Mouse (Mus musculus): ENCODE measurements around the gene Gstm2. TPM values are rescaled to one million over a fixed set of nuclear protein-coding genes. Genes with fewer than 3 reads are reported as not detected.
A peak's percentile ranks its signal among the peaks of the same experiment; 100 is the strongest.
"Not testable (repeated sequence)": the region's sequence is repeated elsewhere in the genome, so short reads cannot be mapped to it uniquely, and the experiment has no call there.

Gene Gstm2
- polyA plus RNA-seq, 1 experiment = not detected

DNA sequence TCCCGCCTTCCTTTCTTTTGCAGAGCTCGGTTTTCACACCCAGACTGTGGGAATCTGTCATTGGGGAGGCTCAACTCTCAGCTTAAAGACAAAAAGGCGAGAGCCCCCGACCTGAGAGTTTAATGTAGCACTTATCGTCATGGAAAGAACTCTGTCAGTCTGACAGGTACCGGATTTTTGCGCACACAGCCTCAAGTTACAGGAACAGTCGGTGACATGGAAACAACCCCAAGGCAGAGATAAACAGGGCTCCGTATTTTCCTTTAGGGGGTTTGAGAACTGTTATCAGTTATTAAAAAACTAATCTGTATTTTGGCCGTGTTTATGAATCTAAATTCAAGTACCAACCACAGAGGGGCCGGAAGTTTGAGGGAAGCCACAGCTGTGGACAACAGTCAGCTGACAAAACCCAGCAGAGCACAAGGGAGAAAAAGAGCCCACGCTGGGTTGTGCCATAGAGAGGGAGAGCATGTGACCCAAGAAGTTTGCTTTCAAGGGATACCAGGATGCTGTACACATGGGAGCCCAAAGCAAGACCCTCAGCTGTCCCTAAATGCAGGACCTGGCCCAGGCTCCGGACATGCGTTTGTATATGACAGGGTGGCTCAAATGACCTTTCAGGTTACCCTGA is 32.1 kb upstream of the Gstm2 start:
- Histone ChIP-seq H3K27me3 (ENCODE audit: control insufficient read depth) (peaks cover 5% of the 10 kb centered on the region), H3K4me3 (replicated peaks) (peak overlapping the region; percentile 47), H3K9me3 (ENCODE audit: control insufficient read depth, low read length) (no peaks in the 10 kb centered on the region), H3K4me1 (ENCODE audit: control insufficient read depth) (peaks cover 16% of the 10 kb centered on the region), H3K36me3 (ENCODE audit: control insufficient read depth) (no peaks in the 10 kb centered on the region; the same call in 1 of the 2 replicates)
- TF ChIP-seq TAL1 (IDR thresholded peaks at IDR 0.05; ENCODE audit: low read length) (no peak), GATA1 (IDR thresholded peaks at IDR 0.05; ENCODE audit: low read length) (no peak)

DNA sequence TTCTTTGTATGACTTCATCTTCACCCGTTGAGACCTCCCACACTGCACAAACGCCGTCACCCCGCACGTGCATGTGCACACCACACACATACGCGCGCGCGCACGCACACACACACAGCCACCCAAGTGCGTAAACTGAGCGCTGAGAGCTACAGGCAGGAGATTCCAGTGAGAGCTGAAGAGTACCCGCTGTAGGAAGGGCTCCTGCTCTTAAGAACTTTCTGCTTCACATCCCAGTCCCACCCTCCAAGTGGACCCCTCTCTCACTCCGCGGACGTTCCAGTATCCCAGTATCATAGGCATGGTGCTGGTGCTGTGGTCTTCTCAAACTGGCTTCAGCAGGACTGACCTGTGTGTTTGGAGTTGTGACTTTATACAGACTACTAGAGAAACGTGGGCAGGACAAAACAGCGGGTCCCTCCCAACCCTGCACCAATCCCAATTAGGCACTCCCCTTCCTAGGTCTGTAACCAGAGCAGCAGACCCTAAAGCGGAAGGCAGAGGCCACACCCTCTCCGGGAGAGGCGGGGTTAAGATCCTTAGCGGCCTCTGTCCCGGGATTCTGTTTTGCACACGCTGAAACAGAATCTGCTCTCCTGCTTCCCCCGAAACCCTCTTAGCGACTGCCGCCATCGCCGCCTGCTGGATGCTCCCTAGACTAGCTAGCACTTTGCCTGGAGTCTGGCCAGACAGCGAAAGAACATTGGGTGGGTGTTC is 31.4 kb upstream of the Gstm2 start, which contains the start of gene Gstm1:
TSS of gene Gstm1 (minus strand) at position 501 of the 717 bp plus-strand sequence.
- Histone ChIP-seq H3K27me3 (ENCODE audit: control insufficient read depth) (peaks cover 5% of the 10 kb centered on the region), H3K36me3 (ENCODE audit: control insufficient read depth) (no peaks in the 10 kb centered on the region; the same call in 1 of the 2 replicates), H3K4me1 (ENCODE audit: control insufficient read depth) (peaks cover 16% of the 10 kb centered on the region), H3K9me3 (ENCODE audit: control insufficient read depth, low read length) (no peaks in the 10 kb centered on the region), H3K4me3 (replicated peaks) (peak within 1 kb of the TSS; percentile 47)
- no peak for TF ChIP-seq GATA1 (IDR thresholded peaks at IDR 0.05; ENCODE audit: low read length)
- TF ChIP-seq TAL1 (IDR thresholded peaks at IDR 0.05; ENCODE audit: low read length) = no peak

DNA sequence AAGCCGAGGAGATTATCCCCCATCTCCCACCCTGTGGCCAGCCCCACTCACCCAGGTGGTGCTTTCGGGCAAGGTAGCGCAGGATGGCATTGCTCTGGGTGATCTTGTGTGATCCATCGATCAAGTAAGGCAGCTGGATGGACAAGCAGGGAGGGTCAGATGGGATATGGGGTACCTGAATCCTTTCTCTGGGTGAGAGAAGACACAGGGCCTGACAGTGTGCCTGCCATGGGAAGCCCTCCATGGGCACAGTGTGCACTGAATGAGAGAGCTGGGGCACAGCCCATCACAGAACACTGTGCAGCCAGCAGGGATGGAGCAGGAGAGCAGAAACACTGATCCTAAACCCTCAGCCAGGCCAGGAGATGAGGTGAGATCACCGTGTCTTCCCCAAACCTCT is 30.2 kb upstream of the Gstm2 start:
- H3K36me3 ChIP-seq (ENCODE audit: control insufficient read depth); H3K9me3 ChIP-seq (ENCODE audit: control insufficient read depth, low read length); H3K27me3 ChIP-seq (ENCODE audit: control insufficient read depth): not testable (repeated sequence)
- Histone ChIP-seq H3K4me3 (replicated peaks) (peak overlapping the region; percentile 24), H3K4me1 (ENCODE audit: control insufficient read depth) (peaks cover 16% of the 10 kb centered on the region)

DNA sequence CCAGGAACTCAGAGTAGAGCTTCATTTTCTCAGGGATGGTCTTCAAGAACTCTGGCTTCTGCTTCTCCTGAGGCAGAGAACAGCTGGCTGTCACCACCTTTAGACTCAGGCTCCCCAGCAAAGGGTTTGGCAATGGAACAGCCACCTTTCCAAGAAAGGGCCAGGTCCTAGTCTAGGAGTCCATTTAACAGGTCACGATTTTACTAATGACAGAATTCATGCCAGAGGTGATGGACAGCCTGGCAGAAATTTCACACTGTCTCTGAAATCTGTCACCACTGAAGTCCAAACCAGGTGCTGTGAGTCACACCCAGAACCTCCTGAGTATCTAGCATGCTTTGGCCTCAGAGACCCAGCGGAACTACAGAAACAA is 28.7 kb upstream of the Gstm2 start:
- Histone ChIP-seq H3K36me3 (ENCODE audit: control insufficient read depth) (no peaks in the 10 kb centered on the region; the same call in 1 of the 2 replicates), H3K4me1 (ENCODE audit: control insufficient read depth) (peaks cover 16% of the 10 kb centered on the region), H3K27me3 (ENCODE audit: control insufficient read depth) (peaks cover 5% of the 10 kb centered on the region), H3K4me3 (replicated peaks) (no peak overlapping the region), H3K9me3 (ENCODE audit: control insufficient read depth, low read length) (no peaks in the 10 kb centered on the region)
- TF ChIP-seq TAL1 (IDR thresholded peaks at IDR 0.05; ENCODE audit: low read length) (no peak), GATA1 (IDR thresholded peaks at IDR 0.05; ENCODE audit: low read length) (no peak)

DNA sequence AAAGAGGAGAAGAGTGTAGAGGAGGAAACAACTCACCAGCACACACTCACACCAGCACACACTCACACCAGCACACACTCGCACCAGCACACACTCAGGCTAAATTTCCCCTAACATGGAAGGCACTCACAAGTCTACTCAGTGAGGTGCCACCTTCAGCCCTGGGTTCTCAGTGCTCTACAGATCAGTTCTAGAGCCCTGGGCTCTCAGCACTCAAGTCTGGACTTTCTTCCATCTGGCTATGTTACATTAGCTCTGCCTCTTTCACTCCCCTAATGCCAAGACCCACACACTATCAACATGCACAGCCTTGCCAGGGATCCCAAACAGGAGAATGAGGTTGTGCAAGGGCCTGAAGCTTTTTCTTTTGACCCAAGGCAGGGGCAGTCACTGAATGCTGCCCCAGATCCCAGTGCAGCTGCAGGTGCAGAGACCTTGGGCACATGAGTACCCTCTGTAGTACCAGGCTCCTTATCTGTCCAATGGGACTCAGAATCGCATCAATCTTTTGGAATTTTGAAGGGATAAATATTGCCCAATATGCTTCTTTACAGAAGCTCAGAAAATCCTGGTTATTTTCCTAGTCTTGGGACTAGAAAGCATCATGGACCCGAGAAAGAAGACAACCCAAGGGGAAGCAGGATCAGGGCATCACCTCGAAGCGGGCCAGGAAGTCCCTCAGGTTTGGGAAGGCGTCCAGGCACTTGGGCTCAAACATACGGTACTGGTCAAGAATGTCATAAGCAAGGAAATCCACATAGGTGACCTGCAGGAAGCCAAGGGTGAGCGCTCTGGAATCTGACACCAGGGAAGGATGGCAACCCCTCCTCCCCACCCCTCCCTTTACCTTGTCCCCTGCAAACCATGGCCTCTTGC is 28.1 kb upstream of the Gstm2 start:
- TF ChIP-seq GATA1 (IDR thresholded peaks at IDR 0.05; ENCODE audit: low read length) (no peak), TAL1 (IDR thresholded peaks at IDR 0.05; ENCODE audit: low read length) (no peak)
- peaks cover 16% of the 10 kb centered on the region for H3K4me1 ChIP-seq (ENCODE audit: control insufficient read depth)
- H3K36me3 ChIP-seq (ENCODE audit: control insufficient read depth) = no peaks in the 10 kb centered on the region; the same call in 1 of the 2 replicates
- peaks cover 5% of the 10 kb centered on the region for H3K27me3 ChIP-seq (ENCODE audit: control insufficient read depth)
- no peak overlapping the region for H3K4me3 ChIP-seq (replicated peaks)
- no peaks in the 10 kb centered on the region for H3K9me3 ChIP-seq (ENCODE audit: control insufficient read depth, low read length)

DNA sequence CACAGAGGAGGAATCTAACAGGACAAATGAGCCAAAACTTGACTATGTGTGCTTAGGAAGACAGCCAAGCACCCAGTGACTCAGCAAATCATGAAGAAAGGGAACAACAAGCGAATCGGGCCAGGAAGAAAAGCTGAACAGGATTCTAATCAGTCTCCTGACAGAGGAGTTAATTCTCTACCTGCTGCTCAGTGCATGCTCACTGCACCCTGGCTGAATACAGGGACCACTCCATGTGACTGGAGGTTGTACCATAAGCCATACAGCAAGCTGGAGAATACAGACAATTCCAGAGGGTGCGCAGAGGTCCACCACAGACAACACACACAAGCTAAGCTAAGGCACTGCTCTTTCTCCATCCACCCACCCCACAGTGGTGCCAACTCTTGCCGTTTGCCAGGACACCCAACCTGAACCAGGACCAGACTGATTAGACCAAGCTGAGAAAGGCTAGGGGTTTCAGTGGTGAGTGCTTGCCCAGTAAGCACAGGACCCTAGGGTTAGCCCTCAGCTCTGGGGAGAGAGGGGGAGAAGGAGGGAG is 27.1 kb upstream of the Gstm2 start:
- Histone ChIP-seq H3K36me3 (ENCODE audit: control insufficient read depth) (no peaks in the 10 kb centered on the region; the same call in 1 of the 2 replicates), H3K27me3 (ENCODE audit: control insufficient read depth) (peaks cover 5% of the 10 kb centered on the region), H3K4me3 (replicated peaks) (no peak overlapping the region), H3K4me1 (ENCODE audit: control insufficient read depth) (peaks cover 14% of the 10 kb centered on the region), H3K9me3 (ENCODE audit: control insufficient read depth, low read length) (no peaks in the 10 kb centered on the region)
- TF ChIP-seq TAL1 (IDR thresholded peaks at IDR 0.05; ENCODE audit: low read length) (no peak), GATA1 (IDR thresholded peaks at IDR 0.05; ENCODE audit: low read length) (no peak)

DNA sequence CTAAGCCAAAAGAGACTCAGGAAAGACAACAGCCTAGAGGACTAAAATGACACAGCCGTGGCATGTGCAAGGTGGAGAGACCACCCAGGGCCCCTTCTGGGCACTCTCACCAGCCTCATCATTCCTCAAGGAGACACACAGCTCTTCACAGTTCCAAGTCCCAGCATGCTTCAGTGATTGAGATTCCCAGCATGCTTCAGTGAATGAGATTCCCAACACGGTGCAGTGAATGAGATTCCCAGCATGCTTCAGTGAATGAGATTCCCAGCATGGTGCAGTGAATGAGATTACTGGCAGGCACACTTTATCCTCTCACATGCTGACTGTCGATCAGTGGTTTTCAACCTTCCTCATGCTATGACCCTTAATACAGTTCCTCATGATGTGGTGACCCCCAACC is 25.3 kb upstream of the Gstm2 start:
- no peak for TF ChIP-seq GATA1 (IDR thresholded peaks at IDR 0.05; ENCODE audit: low read length)
- no peak for TF ChIP-seq TAL1 (IDR thresholded peaks at IDR 0.05; ENCODE audit: low read length)
- Histone ChIP-seq H3K9me3 (ENCODE audit: control insufficient read depth, low read length) (no peaks in the 10 kb centered on the region), H3K36me3 (ENCODE audit: control insufficient read depth) (no peaks in the 10 kb centered on the region; the same call in 1 of the 2 replicates), H3K4me1 (ENCODE audit: control insufficient read depth) (peaks cover 2% of the 10 kb centered on the region; the same call in 1 of the 2 replicates), H3K27me3 (ENCODE audit: control insufficient read depth) (0 out of 2 replicates have a peak, but pooled peaks cover 2% of the 10 kb centered on the region), H3K4me3 (replicated peaks) (no peak overlapping the region)

DNA sequence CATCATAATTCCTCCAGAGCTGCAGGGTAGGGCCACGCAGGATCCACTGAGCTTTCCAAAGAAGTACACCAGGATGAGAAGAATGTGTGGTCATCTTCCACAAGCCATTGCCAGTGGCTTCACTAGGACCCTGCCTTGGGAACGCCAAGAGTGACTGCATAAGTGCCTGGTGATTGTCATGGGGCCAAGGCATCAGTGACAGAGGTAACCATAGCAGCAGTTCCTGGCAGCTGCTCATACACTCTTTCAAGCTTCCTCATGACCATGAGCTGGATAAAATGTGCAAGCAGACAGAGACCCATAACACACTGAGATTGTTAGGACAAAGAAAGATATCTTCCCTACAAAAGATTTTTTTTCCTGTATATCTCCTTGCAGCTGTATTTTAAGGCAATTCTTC is 24.0 kb upstream of the Gstm2 start:
- Histone ChIP-seq H3K27me3 (ENCODE audit: control insufficient read depth) (no peaks in the 10 kb centered on the region), H3K4me3 (replicated peaks) (no peak overlapping the region), H3K9me3 (ENCODE audit: control insufficient read depth, low read length) (no peaks in the 10 kb centered on the region), H3K4me1 (ENCODE audit: control insufficient read depth) (peaks cover 2% of the 10 kb centered on the region; the same call in 1 of the 2 replicates), H3K36me3 (ENCODE audit: control insufficient read depth) (no peaks in the 10 kb centered on the region; the same call in 1 of the 2 replicates)
- no peak for TF ChIP-seq TAL1 (IDR thresholded peaks at IDR 0.05; ENCODE audit: low read length)
- no peak for TF ChIP-seq GATA1 (IDR thresholded peaks at IDR 0.05; ENCODE audit: low read length)
